Mouse (Mus musculus) megakaryocyte, embryonic 14.5 days (primary cell): Measurements from ENCODE around the gene Rasgrf1. TPM values are rescaled to one million over a fixed set of nuclear protein-coding genes. Genes with fewer than 3 reads are reported as not detected.
"Not testable (repeated sequence)": the region's sequence is repeated elsewhere in the genome, so short reads cannot be mapped to it uniquely, and the experiment has no call there.

ENCODE experiments used
- H3K27me3 ChIP-seq: replicated peaks from 2 replicates; pipeline ENCODE3; 2012; ENCODE audit warnings: inconsistent platforms
- H3K36me3 ChIP-seq: replicated peaks from 2 replicates; pipeline ENCODE3; 2012; ENCODE audit warnings: low read length, inconsistent platforms, mixed read lengths
- H3K4me1 ChIP-seq: 2 replicates; pipeline ENCODE4 v1.6.1; 2012; ENCODE audit warnings: inconsistent platforms
- H3K4me3 ChIP-seq: replicated peaks from 2 replicates; pipeline ENCODE3; 2012; ENCODE audit warnings: moderate library complexity, mild to moderate bottlenecking, inconsistent platforms
- H3K9me3 ChIP-seq: 2 replicates; pipeline ENCODE4 v1.6.1; 2012; ENCODE audit warnings: inconsistent platforms
- FLI1 ChIP-seq: IDR thresholded peaks from 2 replicates; pipeline ENCODE4 v1.6.1; 2012; ENCODE audit warnings: low read length, inconsistent platforms, mixed read lengths
- GATA1 ChIP-seq: IDR thresholded peaks from 3 replicates; pipeline ENCODE4 v1.6.1; 2012; ENCODE audit warnings: mixed read lengths, low read length, inconsistent platforms, borderline replicate concordance
- polyA plus RNA-seq: library from polyadenylated mRNA; stranded (reverse); fragments of >175 nt; gene quantifications from 2 replicates; pipeline ENCODE4 v1.2.3, GENCODE M21; 2012; ENCODE audit warnings: low replicate concordance; ENCODE audit not compliant: insufficient read depth

Rasgrf1 gene
- polyA plus RNA-seq, 1 experiment, result not detected

DNA sequence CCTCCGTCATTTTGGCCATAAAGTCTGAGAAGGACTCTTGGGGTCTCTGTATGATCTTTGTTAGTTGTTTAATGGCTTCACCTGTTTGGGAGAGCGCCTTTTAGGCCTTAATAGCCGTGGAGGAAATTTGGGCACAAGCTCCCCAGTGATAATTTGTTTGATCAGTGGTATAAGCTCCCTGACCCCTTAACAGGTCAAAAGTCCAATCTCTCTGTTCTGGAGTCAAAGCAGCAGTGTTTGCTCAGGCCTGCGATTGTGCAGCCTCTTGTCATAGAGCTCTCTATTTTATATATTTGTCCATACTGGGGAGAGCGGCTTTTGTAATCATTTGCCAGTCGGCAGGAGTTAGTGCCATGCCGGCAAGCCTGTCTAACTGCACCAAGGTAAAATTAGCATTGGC lies 135.5 kb downstream of the Rasgrf1 start:
- peaks cover 21% of the 10 kb centered on the region for H3K9me3 ChIP-seq
- TF ChIP-seq GATA1, result no peak
- TF ChIP-seq FLI1, result no peak
- H3K27me3 ChIP-seq, result no peaks in the 10 kb centered on the region
- H3K36me3 ChIP-seq, result no peaks in the 10 kb centered on the region
- H3K4me3 ChIP-seq, result no peak overlapping the region
- no peaks in the 10 kb centered on the region for H3K4me1 ChIP-seq

DNA sequence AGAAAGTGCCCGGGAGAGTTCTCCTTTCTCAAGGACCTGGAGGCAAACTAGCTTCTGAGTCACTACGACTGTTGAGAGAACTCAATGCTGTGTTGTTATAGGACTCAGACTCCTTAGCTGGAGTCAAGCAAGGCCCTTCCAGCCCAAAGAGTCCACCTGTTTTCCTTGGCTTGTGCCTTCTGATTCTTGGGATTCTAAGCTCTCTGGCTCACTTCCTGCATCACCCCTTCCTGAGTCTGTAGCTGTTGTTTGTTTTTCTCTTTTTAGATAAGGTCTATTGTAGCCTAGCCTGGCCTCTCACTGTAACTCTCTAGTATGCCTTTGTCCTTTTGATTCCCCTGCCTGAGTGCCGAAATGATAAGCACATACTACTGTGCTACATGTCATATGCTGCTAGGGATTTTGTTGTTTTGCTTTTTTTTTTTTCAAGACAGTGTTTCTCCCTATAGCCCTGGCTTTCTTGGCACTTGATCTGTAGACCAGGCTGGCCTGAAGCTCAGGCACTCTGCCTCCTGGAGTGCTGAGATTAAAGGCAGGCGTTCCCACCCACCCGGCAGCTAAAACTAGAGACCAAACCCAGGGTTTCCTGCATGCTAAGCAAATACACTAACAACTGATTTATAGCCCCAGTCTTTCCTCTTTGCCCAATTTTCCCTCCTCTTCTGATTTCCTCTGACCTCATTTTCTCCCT lies 138.4 kb downstream of the Rasgrf1 start:
- Histone ChIP-seq H3K36me3 (no peaks in the 10 kb centered on the region), H3K4me1 (no peaks in the 10 kb centered on the region), H3K9me3 (peaks cover 21% of the 10 kb centered on the region), H3K4me3 (no peak overlapping the region), H3K27me3 (peaks cover 5% of the 10 kb centered on the region)
- TF ChIP-seq FLI1, result no peak
- TF ChIP-seq GATA1, result no peak

DNA sequence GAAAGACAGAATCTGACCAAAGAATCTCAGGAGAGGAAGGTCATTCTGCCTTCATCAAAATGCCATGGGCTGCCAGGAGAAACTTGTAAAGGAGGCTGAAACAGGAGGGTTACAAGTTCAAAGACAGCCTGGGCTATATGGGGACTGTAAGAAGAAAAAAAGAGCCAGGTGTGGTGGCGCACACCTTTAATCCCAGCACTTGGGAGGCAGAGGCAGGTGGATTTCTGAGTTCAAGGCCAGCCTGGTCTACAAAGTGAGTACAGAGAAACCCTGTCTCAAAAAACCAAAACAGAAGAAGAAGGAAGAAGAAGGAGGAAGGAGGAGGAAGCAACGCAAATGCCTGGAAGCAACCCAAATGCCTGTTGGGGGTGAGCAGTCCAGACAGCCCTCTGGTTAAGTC lies 144.1 kb downstream of the Rasgrf1 start, which contains the start of gene Ctsh:
TSS of gene Ctsh (plus strand) at position 301 of the 400 bp plus-strand sequence.
- Histone ChIP-seq H3K4me3 (peak within 1 kb of the TSS; percentile 90), H3K4me1 (peaks cover 11% of the 10 kb centered on the region), H3K9me3 (0 out of 2 replicates have a peak, but pooled peaks cover 2% of the 10 kb centered on the region), H3K36me3 (no peaks in the 10 kb centered on the region), H3K27me3 (peaks cover 35% of the 10 kb centered on the region)
- no peak for TF ChIP-seq GATA1
- no peak for TF ChIP-seq FLI1

DNA sequence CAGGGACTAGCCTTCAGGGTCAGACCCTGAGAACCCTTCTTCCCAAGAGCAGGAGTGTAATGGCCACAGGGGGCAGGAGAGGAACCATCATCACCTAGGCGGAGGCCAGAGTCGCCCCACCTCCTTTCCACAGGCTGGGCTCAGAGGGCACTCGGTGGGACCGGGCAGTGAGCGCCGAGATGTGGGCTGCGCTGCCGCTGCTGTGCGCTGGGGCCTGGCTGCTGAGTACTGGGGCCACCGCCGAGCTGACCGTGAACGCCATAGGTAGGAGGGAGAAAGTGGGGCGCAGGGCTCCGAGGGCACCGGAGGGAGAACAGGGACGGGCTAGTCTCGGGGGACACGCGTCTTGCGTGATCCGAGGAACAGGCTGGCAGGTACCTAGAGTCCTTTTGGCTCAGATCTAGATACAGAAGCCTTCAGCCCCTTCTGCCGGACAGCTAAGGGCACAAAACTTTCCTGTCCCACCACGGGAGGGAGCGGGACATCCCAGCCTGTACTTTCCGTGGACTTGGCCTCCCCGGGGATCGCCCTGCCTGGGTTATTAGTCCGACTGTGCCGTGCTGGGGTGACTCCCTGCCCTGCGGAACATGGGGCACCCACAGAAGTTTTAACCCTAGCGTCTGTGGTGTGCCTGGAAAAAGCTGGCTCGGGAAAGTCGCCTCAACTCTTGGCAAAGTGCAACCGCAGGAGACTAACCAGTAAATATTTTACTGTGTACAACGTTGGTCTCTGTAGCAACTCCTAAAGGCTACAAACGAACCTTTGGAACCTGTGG lies 144.8 kb downstream of the Rasgrf1 start:
- peaks cover 11% of the 10 kb centered on the region for H3K4me1 ChIP-seq
- H3K36me3 ChIP-seq, result no peaks in the 10 kb centered on the region
- H3K27me3 ChIP-seq, result peaks cover 35% of the 10 kb centered on the region
- TF ChIP-seq GATA1 (no peak), FLI1 (no peak)
- H3K4me3 ChIP-seq, result peak overlapping the region; percentile 90
- no peaks in the 10 kb centered on the region for H3K9me3 ChIP-seq

DNA sequence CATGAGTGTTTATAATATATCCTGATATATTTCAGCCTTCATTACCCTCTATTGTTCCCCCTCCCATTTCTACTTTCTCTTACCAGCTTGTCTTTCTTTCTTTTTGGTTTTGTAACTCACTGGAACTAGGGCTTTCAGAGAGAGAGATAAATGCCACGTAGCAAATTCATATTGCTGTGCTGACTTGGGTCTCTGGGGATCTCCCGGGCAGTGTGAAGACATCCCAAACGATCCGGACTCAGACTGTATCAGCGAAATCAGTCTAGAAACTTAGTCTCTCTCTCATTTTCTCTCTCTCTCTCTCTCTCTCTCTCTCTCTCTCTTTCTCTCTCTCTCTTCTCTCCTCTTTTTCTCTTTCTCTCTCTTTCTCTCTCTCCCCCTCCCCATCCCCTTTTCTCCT lies 145.7 kb downstream of the Rasgrf1 start:
- peaks cover 35% of the 10 kb centered on the region for H3K27me3 ChIP-seq
- H3K36me3 ChIP-seq, result no peaks in the 10 kb centered on the region
- TF ChIP-seq GATA1 (no peak), FLI1 (no peak)
- peaks cover 11% of the 10 kb centered on the region for H3K4me1 ChIP-seq
- H3K9me3 ChIP-seq, result no peaks in the 10 kb centered on the region
- H3K4me3 ChIP-seq, result peak overlapping the region; percentile 18

DNA sequence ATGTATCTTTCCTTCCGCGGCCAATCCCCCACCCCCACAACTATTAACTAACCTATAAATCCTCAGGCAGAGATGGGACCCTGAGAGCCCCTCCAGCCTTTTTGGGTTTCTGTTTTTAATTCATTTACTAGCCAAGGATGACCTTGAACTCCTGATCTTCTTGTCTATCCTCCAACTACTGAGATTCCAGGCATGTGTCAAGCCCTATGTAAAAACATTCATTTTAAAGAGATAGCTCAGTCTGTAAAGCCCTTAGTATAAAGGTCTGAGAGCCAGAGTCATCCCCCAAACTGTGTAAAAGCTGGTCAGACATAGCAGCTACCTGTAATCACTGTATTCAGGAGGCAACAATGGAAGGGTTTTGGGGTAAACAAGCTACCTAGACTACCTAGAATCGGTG lies 146.2 kb downstream of the Rasgrf1 start:
- peaks cover 31% of the 10 kb centered on the region for H3K27me3 ChIP-seq
- H3K9me3 ChIP-seq, result no peaks in the 10 kb centered on the region
- H3K4me3 ChIP-seq, result no peak overlapping the region
- peaks cover 11% of the 10 kb centered on the region for H3K4me1 ChIP-seq
- H3K36me3 ChIP-seq, result no peaks in the 10 kb centered on the region
- TF ChIP-seq FLI1 (no peak), GATA1 (no peak)

DNA sequence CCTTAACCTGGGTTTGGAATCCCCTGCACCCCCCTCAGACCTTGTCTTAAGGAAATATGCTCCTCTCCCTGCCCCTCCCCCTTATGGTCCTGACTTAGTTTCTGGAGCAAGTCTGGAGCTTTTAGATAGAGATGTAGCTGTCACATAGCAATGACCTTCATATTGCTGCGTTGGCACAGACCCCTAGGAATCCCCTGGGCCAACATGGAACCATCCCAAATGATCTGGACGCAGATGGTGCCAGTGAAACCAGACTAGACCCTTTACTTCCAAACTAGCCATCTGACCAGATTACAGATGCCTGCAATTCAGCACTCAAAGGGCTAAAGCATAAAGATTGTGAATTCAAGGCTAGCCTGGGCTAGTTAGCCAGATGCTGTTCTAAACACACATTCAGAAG lies 147.0 kb downstream of the Rasgrf1 start:
- no peak overlapping the region for H3K4me3 ChIP-seq
- TF ChIP-seq FLI1, result no peak
- H3K9me3 ChIP-seq, result no peaks in the 10 kb centered on the region
- peaks cover 11% of the 10 kb centered on the region for H3K4me1 ChIP-seq
- H3K27me3 ChIP-seq, result peaks cover 31% of the 10 kb centered on the region
- H3K36me3 ChIP-seq, result no peaks in the 10 kb centered on the region

DNA sequence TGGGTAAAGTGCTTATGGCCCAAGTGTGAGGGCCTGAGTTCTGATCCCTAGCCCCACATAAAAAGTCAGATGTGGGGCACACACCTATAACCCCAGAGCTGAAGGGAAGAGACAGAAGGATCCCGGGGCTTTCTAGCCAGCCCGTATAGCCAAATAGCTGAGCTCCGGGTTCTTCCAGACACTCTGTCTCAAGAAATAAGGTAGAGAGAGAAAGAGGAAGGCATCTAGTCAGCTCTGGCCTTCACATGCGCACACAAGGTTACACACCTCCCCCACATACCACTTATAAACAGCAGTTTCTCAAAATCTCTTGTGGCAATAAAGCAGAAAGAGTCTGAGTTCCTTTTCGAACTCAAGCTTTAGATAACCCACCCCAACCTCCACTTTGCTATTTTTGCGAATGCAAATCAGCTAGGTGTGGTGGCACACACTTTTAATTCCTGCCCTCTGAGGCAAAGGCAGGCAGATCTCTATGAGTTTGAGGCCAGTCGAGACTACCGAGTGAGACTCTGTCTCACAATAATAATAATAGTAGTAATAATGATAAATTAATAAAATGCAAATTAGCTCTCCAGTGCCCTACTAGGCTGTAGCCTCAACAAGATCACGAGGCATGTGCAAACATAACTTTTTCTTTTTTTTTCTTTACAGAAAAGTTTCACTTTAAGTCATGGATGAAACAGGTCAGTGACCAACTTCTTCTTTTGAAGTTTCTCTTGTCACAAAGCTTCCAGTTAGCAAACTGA lies 150.3 kb downstream of the Rasgrf1 start:
- no peaks in the 10 kb centered on the region for H3K9me3 ChIP-seq
- no peak overlapping the region for H3K4me3 ChIP-seq
- H3K4me1 ChIP-seq, result peaks cover under 1% of the 10 kb centered on the region; the same call in 1 of the 2 replicates
- TF ChIP-seq GATA1, result no peak
- TF ChIP-seq FLI1, result no peak
- H3K36me3 ChIP-seq, result no peaks in the 10 kb centered on the region
- peaks cover 41% of the 10 kb centered on the region for H3K27me3 ChIP-seq

DNA sequence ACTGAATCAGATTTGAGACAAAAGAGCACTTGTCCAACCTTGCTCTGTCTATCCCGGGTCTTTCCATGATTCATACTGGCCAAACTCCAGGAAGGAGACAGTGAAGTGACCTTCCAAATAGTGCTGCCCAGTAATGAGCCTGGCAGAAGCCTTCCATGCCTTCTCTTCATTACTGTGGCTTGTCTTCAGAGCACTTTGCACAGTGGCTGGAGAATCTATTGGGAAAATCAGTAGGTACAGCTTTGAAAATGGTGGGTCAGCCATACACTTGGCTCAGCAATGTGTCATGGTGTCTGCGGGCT lies 150.8 kb downstream of the Rasgrf1 start:
- Histone ChIP-seq H3K27me3 (peaks cover 43% of the 10 kb centered on the region), H3K36me3 (no peaks in the 10 kb centered on the region), H3K9me3 (no peaks in the 10 kb centered on the region), H3K4me3 (no peak overlapping the region), H3K4me1 (no peaks in the 10 kb centered on the region)
- no peak for TF ChIP-seq FLI1

DNA sequence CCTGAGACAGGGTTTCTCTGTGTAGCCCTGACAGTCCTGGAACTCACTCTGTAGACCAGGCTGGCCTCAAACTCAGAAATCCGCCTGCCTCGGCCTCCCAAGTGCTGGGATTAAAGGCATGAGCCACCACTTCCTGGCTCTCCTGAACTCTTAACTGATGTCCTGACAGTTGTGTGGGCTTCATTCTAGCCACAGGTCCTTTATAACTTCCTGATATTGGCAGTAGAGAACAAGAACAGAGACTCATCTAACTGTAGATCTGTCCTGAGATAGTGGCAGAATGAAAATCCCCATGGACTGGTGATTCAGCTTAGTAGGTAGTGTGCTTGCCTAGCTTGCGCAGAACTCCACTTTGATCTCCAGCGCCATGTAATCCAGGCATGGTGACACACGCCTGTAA lies 151.2 kb downstream of the Rasgrf1 start:
- not testable (repeated sequence) for H3K36me3 ChIP-seq, H3K4me3 ChIP-seq, H3K4me1 ChIP-seq, H3K9me3 ChIP-seq
- H3K27me3 ChIP-seq, result peaks cover 44% of the 10 kb centered on the region
